Mouse (Mus musculus): ENCODE data around the gene Tmem239. TPM values are rescaled to one million over a fixed set of nuclear protein-coding genes. Genes with fewer than 3 reads are reported as not detected.

Gene Tmem239
- polyA plus RNA-seq, 1 experiment from 2014 or later, result not detected

Other genes with a start within 250 kb of the Tmem239 start
- gene Snrpb, start 227.1 kb upstream of the Tmem239 start, polyA plus RNA-seq (2015; fragmentation: Nextera tagmentation; extraction: Ambion mirVana), result 670 and 673 TPM in 2 replicates
- gene Tmc2, start 211.3 kb upstream of the Tmem239 start, polyA plus RNA-seq (2015; fragmentation: Nextera tagmentation; extraction: Ambion mirVana), result not detected in 2 replicates
- gene Nop56, start 132.0 kb upstream of the Tmem239 start, polyA plus RNA-seq (2015; fragmentation: Nextera tagmentation; extraction: Ambion mirVana), result 262 and 272 TPM in 2 replicates
- 150 and 158 TPM in 2 replicates for gene Idh3b, start 121.9 kb upstream of the Tmem239 start, polyA plus RNA-seq (2015; fragmentation: Nextera tagmentation; extraction: Ambion mirVana)
- gene Ebf4, start 111.3 kb upstream of the Tmem239 start, polyA plus RNA-seq (2015; fragmentation: Nextera tagmentation; extraction: Ambion mirVana), result 1.6 TPM in 2 replicates
- 61.9 and 69.1 TPM in 2 replicates for gene Cpxm1, start 8.9 kb upstream of the Tmem239 start, polyA plus RNA-seq (2015; fragmentation: Nextera tagmentation; extraction: Ambion mirVana)
- gene Gm28372, start 1.2 kb upstream of the Tmem239 start, polyA plus RNA-seq (2015; fragmentation: Nextera tagmentation; extraction: Ambion mirVana), result not detected in 2 replicates
- gene 1700020A23Rik, start 1.2 kb upstream of the Tmem239 start, polyA plus RNA-seq (2015; fragmentation: Nextera tagmentation; extraction: Ambion mirVana), result not detected in 2 replicates
- gene Vps16, start 17.9 kb downstream of the Tmem239 start, polyA plus RNA-seq (2015; fragmentation: Nextera tagmentation; extraction: Ambion mirVana), result 80.5 and 88.4 TPM in 2 replicates
- 14.7 and 15.9 TPM in 2 replicates for gene Pced1a, start 18.2 kb downstream of the Tmem239 start, polyA plus RNA-seq (2015; fragmentation: Nextera tagmentation; extraction: Ambion mirVana)
- gene Ptpra, start 43.8 kb downstream of the Tmem239 start, polyA plus RNA-seq (2015; fragmentation: Nextera tagmentation; extraction: Ambion mirVana), result 72.9 and 80.7 TPM in 2 replicates
- 79.7 and 83.1 TPM in 2 replicates for gene Mrps26, start 157.3 kb downstream of the Tmem239 start, polyA plus RNA-seq (2015; fragmentation: Nextera tagmentation; extraction: Ambion mirVana)
- not detected in 2 replicates for gene Oxt, start 169.7 kb downstream of the Tmem239 start, polyA plus RNA-seq (2015; fragmentation: Nextera tagmentation; extraction: Ambion mirVana)
- not detected in 2 replicates for gene Avp, start 176.1 kb downstream of the Tmem239 start, polyA plus RNA-seq (2015; fragmentation: Nextera tagmentation; extraction: Ambion mirVana)
- 14.6 and 15.0 TPM in 2 replicates for gene Fastkd5, start 223.5 kb downstream of the Tmem239 start, polyA plus RNA-seq (2015; fragmentation: Nextera tagmentation; extraction: Ambion mirVana)
- 10.4 and 10.5 TPM in 2 replicates for gene Ubox5, start 223.6 kb downstream of the Tmem239 start, polyA plus RNA-seq (2015; fragmentation: Nextera tagmentation; extraction: Ambion mirVana)
- 2.9 and 3.2 TPM in 2 replicates for gene Lzts3, start 236.3 kb downstream of the Tmem239 start, polyA plus RNA-seq (2015; fragmentation: Nextera tagmentation; extraction: Ambion mirVana)